Mouse (Mus musculus): ENCODE results near the gene Erich6b. TPM values are rescaled to one million over a fixed set of nuclear protein-coding genes. Genes with fewer than 3 reads are reported as not detected.

The Erich6b gene
- polyA plus RNA-seq, 1 experiment from 2014 or later, result not detected

GRCm38 (mm10) chr14:75708986-75709385 is 66.9 kb downstream of the Erich6b start:
- no peak overlapping the region for H3K4me3 ChIP-seq
- 82% methylated on average over 1 of the region's 1 CpGs for WGBS
- no peak for ATAC-seq (ENCODE audit: borderline replicate concordance, extremely low read depth, low FRiP score, low TSS enrichment)
- H3K9ac ChIP-seq, result no peak overlapping the region
- no peak overlapping the region for H3K4me2 ChIP-seq
- H3K27ac ChIP-seq, result no peak overlapping the region
- H3K36me3 ChIP-seq, result peaks cover 62% of the 10 kb centered on the region
- H3K27me3 ChIP-seq, result no peaks in the 10 kb centered on the region
- H3K9me3 ChIP-seq, result no peaks in the 10 kb centered on the region
- H3K4me1 ChIP-seq, result no peaks in the 10 kb centered on the region

GRCm38 (mm10) chr14:75711731-75712130 is 69.7 kb downstream of the Erich6b start:
- WGBS, result 95% methylated on average over 3 of the region's 3 CpGs
- Histone ChIP-seq H3K4me2 (no peak overlapping the region), H3K36me3 (peaks cover 70% of the 10 kb centered on the region), H3K27me3 (no peaks in the 10 kb centered on the region), H3K9ac (no peak overlapping the region), H3K4me1 (no peaks in the 10 kb centered on the region), H3K9me3 (no peaks in the 10 kb centered on the region), H3K27ac (no peak overlapping the region), H3K4me3 (no peak overlapping the region)
- no peak for ATAC-seq (ENCODE audit: borderline replicate concordance, extremely low read depth, low FRiP score, low TSS enrichment)

- Histone ChIP-seq H3K4me2 (no peak overlapping the region), H3K4me3 (no peak overlapping the region), H3K4me1 (no peaks in the 10 kb centered on the region), H3K9ac (no peak overlapping the region), H3K27ac (no peak overlapping the region), H3K36me3 (peaks cover 71% of the 10 kb centered on the region), H3K27me3 (no peaks in the 10 kb centered on the region), H3K9me3 (no peaks in the 10 kb centered on the region)
- 65% methylated on average over 5 of the region's 5 CpGs for WGBS
- no peak for ATAC-seq (ENCODE audit: borderline replicate concordance, extremely low read depth, low FRiP score, low TSS enrichment)
These were observed 70.6 kb downstream of the Erich6b start for GRCm38 (mm10) chr14:75712687-75713086.

GRCm38 (mm10) chr14:75713661-75714060 is 71.6 kb downstream of the Erich6b start:
- Histone ChIP-seq H3K9me3 (no peaks in the 10 kb centered on the region), H3K4me1 (no peaks in the 10 kb centered on the region), H3K4me3 (no peak overlapping the region), H3K27ac (no peak overlapping the region), H3K27me3 (no peaks in the 10 kb centered on the region), H3K4me2 (no peak overlapping the region), H3K9ac (no peak overlapping the region), H3K36me3 (peaks cover 78% of the 10 kb centered on the region)
- 73% methylated on average over 4 of the region's 4 CpGs for WGBS
- no peak for ATAC-seq (ENCODE audit: borderline replicate concordance, extremely low read depth, low FRiP score, low TSS enrichment)

- Histone ChIP-seq H3K27ac (no peak overlapping the region), H3K36me3 (peaks cover 80% of the 10 kb centered on the region), H3K9ac (no peak overlapping the region), H3K4me2 (no peak overlapping the region), H3K9me3 (no peaks in the 10 kb centered on the region), H3K4me1 (no peaks in the 10 kb centered on the region), H3K4me3 (no peak overlapping the region), H3K27me3 (no peaks in the 10 kb centered on the region)
- ATAC-seq (ENCODE audit: borderline replicate concordance, extremely low read depth, low FRiP score, low TSS enrichment), result no peak
- WGBS, result 89% methylated on average over 4 of the region's 4 CpGs
These were observed 74.4 kb downstream of the Erich6b start for GRCm38 (mm10) chr14:75716410-75716809.

Other genes with a start within 250 kb of the Erich6b start
- not detected in 2 replicates for gene Siah3, start 186.3 kb upstream of the Erich6b start, polyA plus RNA-seq (2015; fragmentation: Nextera tagmentation; extraction: Ambion mirVana)
- not detected in 2 replicates for gene Spert, start 49.1 kb upstream of the Erich6b start, polyA plus RNA-seq (2015; fragmentation: Nextera tagmentation; extraction: Ambion mirVana)
- 20.9 TPM in 2 replicates for gene Cog3, start 112.3 kb downstream of the Erich6b start, polyA plus RNA-seq (2015; fragmentation: Nextera tagmentation; extraction: Ambion mirVana)
- 3.6 and 3.8 TPM in 2 replicates for gene Slc25a30, start 144.8 kb downstream of the Erich6b start, polyA plus RNA-seq (2015; fragmentation: Nextera tagmentation; extraction: Ambion mirVana)
- gene Tpt1, start 202.8 kb downstream of the Erich6b start, polyA plus RNA-seq (2015; fragmentation: Nextera tagmentation; extraction: Ambion mirVana), result 998 and 1,067 TPM in 2 replicates

Data from lung, embryonic 15.5 days (tissue).